Mouse (Mus musculus): ENCODE measurements at regions not wholly inside any gene's neighbourhood (a gene's known extent, or its start where the extent isn't known, plus 50 kb on each side); places are given as distances from the start of the nearest gene placed in this dataset.

GRCm38 (mm10) chr13:52403805-52404204 is 127.3 kb downstream of the Diras2 start:
- Histone ChIP-seq H3K27me3 (no peaks in the 10 kb centered on the region), H3K4me1 (no peaks in the 10 kb centered on the region), H3K9ac (no peak overlapping the region), H3K9me3 (replicated peaks) (no peaks in the 10 kb centered on the region), H3K36me3 (no peaks in the 10 kb centered on the region), H3K4me3 (replicated peaks) (no peak overlapping the region), H3K4me2 (replicated peaks) (no peak overlapping the region), H3K27ac (replicated peaks) (no peak overlapping the region)
- 79% methylated on average over 3 of the region's 3 CpGs for WGBS
- ATAC-seq (ENCODE audit: insufficient number of reproducible peaks, low FRiP score, low TSS enrichment, low read depth): no peak

GRCm38 (mm10) chr13:52416301-52416700 is 114.8 kb downstream of the Diras2 start:
- no peaks in the 10 kb centered on the region for H3K27me3 ChIP-seq
- no peak overlapping the region for H3K27ac ChIP-seq (replicated peaks)
- no peaks in the 10 kb centered on the region for H3K36me3 ChIP-seq
- no peaks in the 10 kb centered on the region for H3K4me1 ChIP-seq
- no peaks in the 10 kb centered on the region for H3K9me3 ChIP-seq (replicated peaks)
- no peak overlapping the region for H3K4me3 ChIP-seq (replicated peaks)
- no peak overlapping the region for H3K9ac ChIP-seq
- ATAC-seq (ENCODE audit: insufficient number of reproducible peaks, low FRiP score, low TSS enrichment, low read depth): no peak
- H3K4me2 ChIP-seq (replicated peaks): no peak overlapping the region
- WGBS: 18% methylated on average over 1 of the region's 1 CpGs

GRCm38 (mm10) chr13:52422456-52422855 is 108.6 kb downstream of the Diras2 start:
- no peak overlapping the region for H3K4me2 ChIP-seq (replicated peaks)
- ATAC-seq (ENCODE audit: insufficient number of reproducible peaks, low FRiP score, low TSS enrichment, low read depth): no peak
- 90% methylated on average over 3 of the region's 3 CpGs for WGBS
- H3K27me3 ChIP-seq: no peaks in the 10 kb centered on the region
- H3K36me3 ChIP-seq: no peaks in the 10 kb centered on the region
- no peak overlapping the region for H3K27ac ChIP-seq (replicated peaks)
- H3K9me3 ChIP-seq (replicated peaks): no peaks in the 10 kb centered on the region
- no peak overlapping the region for H3K4me3 ChIP-seq (replicated peaks)
- no peaks in the 10 kb centered on the region for H3K4me1 ChIP-seq
- no peak overlapping the region for H3K9ac ChIP-seq

GRCm38 (mm10) chr13:52428527-52428926 is 102.6 kb downstream of the Diras2 start:
- no peaks in the 10 kb centered on the region for H3K27me3 ChIP-seq
- H3K4me1 ChIP-seq: no peaks in the 10 kb centered on the region
- no peak overlapping the region for H3K9ac ChIP-seq
- H3K4me2 ChIP-seq (replicated peaks): no peak overlapping the region
- H3K27ac ChIP-seq (replicated peaks): no peak overlapping the region
- no peak for ATAC-seq (ENCODE audit: insufficient number of reproducible peaks, low FRiP score, low TSS enrichment, low read depth)
- WGBS: 59% methylated on average over 5 of the region's 5 CpGs
- H3K36me3 ChIP-seq: no peaks in the 10 kb centered on the region
- no peak overlapping the region for H3K4me3 ChIP-seq (replicated peaks)
- H3K9me3 ChIP-seq (replicated peaks): no peaks in the 10 kb centered on the region

- Histone ChIP-seq H3K4me3 (replicated peaks) (no peak overlapping the region), H3K36me3 (no peaks in the 10 kb centered on the region), H3K27me3 (no peaks in the 10 kb centered on the region), H3K9ac (no peak overlapping the region), H3K27ac (replicated peaks) (no peak overlapping the region), H3K9me3 (replicated peaks) (no peaks in the 10 kb centered on the region), H3K4me2 (replicated peaks) (no peak overlapping the region), H3K4me1 (no peaks in the 10 kb centered on the region)
- ATAC-seq (ENCODE audit: insufficient number of reproducible peaks, low FRiP score, low TSS enrichment, low read depth): no peak
- 75% methylated on average over 8 of the region's 8 CpGs for WGBS
Observed at GRCm38 (mm10) chr13:52436756-52437155, 94.3 kb downstream of the Diras2 start.

- H3K27ac ChIP-seq (replicated peaks): no peak overlapping the region
- no peak for ATAC-seq (ENCODE audit: insufficient number of reproducible peaks, low FRiP score, low TSS enrichment, low read depth)
- H3K27me3 ChIP-seq: no peaks in the 10 kb centered on the region
- H3K4me3 ChIP-seq (replicated peaks): no peak overlapping the region
- H3K4me1 ChIP-seq: no peaks in the 10 kb centered on the region
- H3K36me3 ChIP-seq: no peaks in the 10 kb centered on the region
- no peak overlapping the region for H3K9ac ChIP-seq
- WGBS: 72% methylated on average over 10 of the region's 10 CpGs
- H3K4me2 ChIP-seq (replicated peaks): no peak overlapping the region
- H3K9me3 ChIP-seq (replicated peaks): no peaks in the 10 kb centered on the region
Observed at GRCm38 (mm10) chr13:52445513-52445912, 85.6 kb downstream of the Diras2 start.

- Histone ChIP-seq H3K4me2 (replicated peaks) (no peak overlapping the region), H3K36me3 (no peaks in the 10 kb centered on the region), H3K9me3 (replicated peaks) (no peaks in the 10 kb centered on the region), H3K4me3 (replicated peaks) (no peak overlapping the region), H3K4me1 (no peaks in the 10 kb centered on the region), H3K27me3 (no peaks in the 10 kb centered on the region), H3K27ac (replicated peaks) (no peak overlapping the region), H3K9ac (no peak overlapping the region)
- ATAC-seq (ENCODE audit: insufficient number of reproducible peaks, low FRiP score, low TSS enrichment, low read depth): no peak
- whole genome bisulfite sequencing: 81% methylated on average over 11 of the region's 11 CpGs
Observed at GRCm38 (mm10) chr13:52448902-52449301, 82.2 kb downstream of the Diras2 start.

- no peak overlapping the region for H3K27ac ChIP-seq (replicated peaks)
- no peak overlapping the region for H3K9ac ChIP-seq
- H3K9me3 ChIP-seq (replicated peaks): no peaks in the 10 kb centered on the region
- 53% methylated on average over 9 of the region's 9 CpGs for WGBS
- no peaks in the 10 kb centered on the region for H3K36me3 ChIP-seq
- no peak overlapping the region for H3K4me3 ChIP-seq (replicated peaks)
- 0 out of 2 replicates have a peak, but pooled peaks cover 7% of the 10 kb centered on the region for H3K4me1 ChIP-seq
- no peak overlapping the region for H3K4me2 ChIP-seq (replicated peaks)
- ATAC-seq (ENCODE audit: insufficient number of reproducible peaks, low FRiP score, low TSS enrichment, low read depth): no peak
- no peaks in the 10 kb centered on the region for H3K27me3 ChIP-seq
Observed at GRCm38 (mm10) chr13:52451486-52451885, 79.6 kb downstream of the Diras2 start.

GRCm38 (mm10) chr13:52452291-52452690 is 78.8 kb downstream of the Diras2 start:
- Histone ChIP-seq H3K4me3 (replicated peaks) (no peak overlapping the region), H3K4me1 (0 out of 2 replicates have a peak, but pooled peaks cover 7% of the 10 kb centered on the region), H3K4me2 (replicated peaks) (no peak overlapping the region), H3K27ac (replicated peaks) (no peak overlapping the region), H3K9me3 (replicated peaks) (no peaks in the 10 kb centered on the region), H3K36me3 (no peaks in the 10 kb centered on the region), H3K9ac (no peak overlapping the region), H3K27me3 (no peaks in the 10 kb centered on the region)
- no peak for ATAC-seq (ENCODE audit: insufficient number of reproducible peaks, low FRiP score, low TSS enrichment, low read depth)
- 34% methylated on average over 4 of the region's 4 CpGs for WGBS

Data from embryonic facial prominence, embryonic 15.5 days (tissue).